Mouse (Mus musculus) mammary gland, adult 2 months (tissue): ENCODE results near the gene Defb11. TPM values are rescaled to one million over a fixed set of nuclear protein-coding genes. Genes with fewer than 3 reads are reported as not detected.

ENCODE experiments used
- polyA plus RNA-seq: library from polyadenylated mRNA; depleted of rRNA; stranded (reverse); fragments of >200 nt; gene quantifications from 2 replicates; pipeline ENCODE4 v1.2.3, GENCODE M21; 2012; ENCODE audit warnings: low replicate concordance; rRNA removed

The Defb11 gene
- polyA plus RNA-seq = not detected in 2 replicates

DNA sequence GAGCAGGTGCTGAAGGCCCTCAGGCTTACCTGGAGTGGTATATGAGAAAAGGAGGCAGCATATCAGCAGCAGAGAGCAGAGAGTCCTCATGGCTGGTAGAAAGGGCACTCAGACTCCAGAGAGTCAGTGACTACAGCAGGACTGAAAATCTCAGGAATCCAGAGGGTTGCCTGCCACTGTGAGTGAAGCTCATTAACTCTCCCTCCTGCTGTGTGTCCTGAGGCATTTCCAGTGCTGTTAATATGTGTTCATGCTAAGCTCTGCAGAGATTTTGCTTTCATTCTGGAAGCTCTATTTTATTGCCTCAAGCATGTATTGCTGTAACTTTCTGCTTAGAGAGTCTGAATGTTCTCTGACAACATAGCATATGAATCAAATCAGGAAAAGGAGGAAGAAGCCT lies at the start of gene Defb11:
Gene Defb11, minus strand, starts transcription at position 123 of the 400 bp plus-strand sequence.

DNA sequence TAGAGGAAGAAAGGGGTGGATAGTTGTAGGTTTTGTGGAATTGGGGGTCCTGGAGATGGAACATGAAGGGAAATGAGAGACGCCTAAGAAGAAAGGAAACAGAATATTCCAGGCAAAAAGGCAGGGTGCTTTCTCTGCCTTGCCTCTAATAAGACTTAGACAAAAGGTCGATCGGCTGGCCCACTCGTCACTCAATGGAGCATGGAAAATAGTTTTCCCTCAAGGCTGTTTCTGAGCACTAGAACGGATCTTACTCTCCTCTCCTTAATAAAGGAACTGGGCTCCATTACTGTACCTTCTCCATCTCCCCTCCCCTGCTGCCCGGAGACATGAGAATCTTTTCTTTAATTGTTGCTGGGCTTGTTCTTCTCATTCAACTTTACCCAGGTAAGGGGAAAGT lies 40.2 kb upstream of the Defb11 start, which contains the start of gene Defb13:
Gene Defb13, plus strand, starts transcription at position 301 of the 400 bp plus-strand sequence.

DNA sequence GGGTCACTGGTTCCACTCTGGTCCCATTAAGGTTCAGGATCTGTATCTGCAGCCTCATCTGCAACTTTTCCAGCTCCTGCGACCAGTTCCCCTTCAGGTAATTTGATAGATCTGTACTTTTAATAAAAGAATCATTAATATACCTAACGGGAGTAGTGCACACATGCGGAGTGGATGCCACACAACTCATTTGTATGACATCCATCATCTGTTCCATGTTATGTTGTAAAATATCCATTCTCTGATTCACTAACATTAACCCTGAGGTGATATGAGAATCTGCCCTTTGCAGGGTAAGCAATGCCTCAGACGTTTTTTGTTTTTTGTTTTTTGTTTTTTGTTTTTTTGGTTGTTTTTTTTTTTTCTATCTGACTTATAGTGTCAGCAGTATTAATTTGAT lies 31.8 kb upstream of the Defb11 start, which contains the start of gene Defb35:
Gene Defb35, plus strand, starts transcription at position 301 of the 400 bp plus-strand sequence.

DNA sequence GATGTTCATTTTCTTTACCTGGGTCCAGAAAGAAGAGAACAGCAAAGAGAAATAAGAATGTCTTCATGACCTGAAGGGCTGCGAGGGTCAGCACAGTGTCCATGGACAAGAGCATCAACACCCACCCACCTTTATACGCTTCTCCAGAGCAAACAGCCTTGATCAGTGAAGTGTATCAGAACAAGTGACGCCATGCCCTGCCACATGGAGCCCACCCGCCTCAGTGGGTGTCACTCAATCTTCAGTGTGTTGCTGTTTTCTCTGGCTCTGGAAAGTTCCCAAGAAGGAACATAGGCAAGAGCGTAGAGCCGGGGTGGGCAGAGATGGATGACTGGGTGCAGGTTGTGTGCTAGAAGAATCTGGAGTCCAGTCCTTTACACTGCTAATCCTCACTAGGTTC lies 26.4 kb upstream of the Defb11 start, which contains the start of gene Defb15:
Gene Defb15, minus strand, starts transcription at position 101 of the 400 bp plus-strand sequence.

DNA sequence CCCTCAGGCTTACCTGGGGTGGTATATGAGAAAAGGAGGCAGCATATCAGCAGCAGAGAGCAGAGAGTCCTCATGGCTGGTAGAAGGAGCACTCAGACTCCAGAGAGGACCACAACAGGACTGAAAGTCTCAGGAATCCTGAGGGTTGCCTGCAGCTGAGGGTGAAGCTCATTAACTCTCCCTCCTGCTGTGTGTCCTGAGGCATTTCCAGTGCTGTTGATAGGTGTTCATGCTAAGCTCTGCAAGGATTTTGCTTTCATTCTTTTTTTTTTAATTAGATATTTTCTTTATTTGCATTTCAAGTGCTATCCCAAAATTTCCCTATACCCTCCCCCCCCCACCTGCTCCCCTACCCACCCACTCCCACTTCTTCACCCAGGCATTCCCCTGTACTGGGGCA lies 20.9 kb downstream of the Defb11 start, which contains the start of gene Defb9:
Gene Defb9, minus strand, starts transcription at position 101 of the 400 bp plus-strand sequence.

DNA sequence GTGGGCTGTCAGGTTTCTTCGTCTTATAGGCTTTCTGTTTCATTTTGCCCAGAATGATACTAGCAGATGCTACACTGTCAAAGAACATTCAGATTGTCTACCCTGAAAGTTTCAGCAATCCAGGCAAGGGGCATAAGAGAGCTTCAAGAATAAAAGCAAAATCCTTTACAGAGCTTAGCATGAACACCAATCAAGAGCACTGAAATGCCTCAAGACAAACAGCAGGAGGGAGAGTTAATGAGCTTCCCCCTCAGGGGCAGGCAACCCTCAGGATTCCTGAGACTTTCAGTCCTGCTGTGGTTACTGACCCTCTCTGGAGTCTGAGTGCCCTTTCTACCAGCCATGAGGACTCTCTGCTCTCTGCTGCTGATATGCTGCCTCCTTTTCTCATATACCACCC lies 47.6 kb downstream of the Defb11 start, which contains the start of gene Defb10:
Gene Defb10, plus strand, starts transcription at position 316 of the 400 bp plus-strand sequence.

Other genes with a start within 250 kb of the Defb11 start
- gene Defa34, start 240.6 kb downstream of the Defb11 start, polyA plus RNA-seq = not detected in 2 replicates
- not detected in 2 replicates for gene AY761184, start 202.8 kb downstream of the Defb11 start, polyA plus RNA-seq
- not detected in 2 replicates for gene Defa24, start 171.9 kb downstream of the Defb11 start, polyA plus RNA-seq
- 0.96 TPM in 1 of 2 replicates, not detected in the other for gene Defb50, start 82.9 kb downstream of the Defb11 start, polyA plus RNA-seq
- gene Defb2, start 66.5 kb downstream of the Defb11 start, polyA plus RNA-seq = not detected in 2 replicates
- not detected in 2 replicates for gene Defb10, start 47.5 kb downstream of the Defb11 start, polyA plus RNA-seq
- gene Defb9, start 21.0 kb downstream of the Defb11 start, polyA plus RNA-seq = not detected in 2 replicates
- not detected in 2 replicates for gene Defb15, start 26.3 kb upstream of the Defb11 start, polyA plus RNA-seq
- gene Defb35, start 31.9 kb upstream of the Defb11 start, polyA plus RNA-seq = not detected in 2 replicates
- gene Defb13, start 40.4 kb upstream of the Defb11 start, polyA plus RNA-seq = not detected in 2 replicates
- 0.72 and 1.5 TPM in 2 replicates for gene Fam90a1a, start 52.3 kb upstream of the Defb11 start, polyA plus RNA-seq
- not detected in 2 replicates for gene Ccdc70, start 63.4 kb upstream of the Defb11 start, polyA plus RNA-seq
- 0.09 and 0.10 TPM in 2 replicates for gene Atp7b, start 153.9 kb upstream of the Defb11 start, polyA plus RNA-seq
- gene Alg11, start 154.3 kb upstream of the Defb11 start, polyA plus RNA-seq = 2.2 and 7.4 TPM in 2 replicates
- gene Nek5, start 218.6 kb upstream of the Defb11 start, polyA plus RNA-seq = 0.05 and 0.22 TPM in 2 replicates